Mouse (Mus musculus): ENCODE data around the gene Vcl. TPM values are rescaled to one million over a fixed set of nuclear protein-coding genes. Genes with fewer than 3 reads are reported as not detected.

Gene Vcl
- polyA plus RNA-seq, 1 experiment from 2014 or later, result 51.1 TPM

DNA sequence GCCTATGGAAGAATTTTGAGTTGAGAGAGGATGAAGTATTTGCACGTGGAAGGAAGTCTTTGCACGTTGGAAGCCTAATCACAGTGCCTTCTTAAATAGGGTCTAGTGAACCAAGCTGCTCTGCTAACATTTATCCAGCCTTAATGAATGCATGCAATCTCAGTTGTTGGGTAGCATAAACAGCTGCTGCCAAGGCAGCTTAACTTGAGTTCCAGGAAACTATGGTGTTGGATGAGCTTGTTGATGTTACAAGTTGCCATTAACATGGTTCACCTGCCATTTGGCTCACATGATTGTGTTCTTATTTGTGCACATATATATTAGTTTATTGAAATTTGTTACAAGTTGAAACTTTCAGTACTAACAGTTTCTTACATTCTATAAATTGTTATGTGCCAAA, 29.8 kb downstream of the Vcl start:
- Histone ChIP-seq H3K27ac (no peak overlapping the region), H3K36me3 (0 out of 2 replicates have a peak, but pooled peaks cover 3% of the 10 kb centered on the region), H3K9ac (replicated peaks) (no peak overlapping the region), H3K27me3 (no peaks in the 10 kb centered on the region), H3K4me3 (replicated peaks) (no peak overlapping the region), H3K4me2 (no peak overlapping the region), H3K4me1 (replicated peaks) (0 out of 2 replicates have a peak, but pooled peaks cover 19% of the 10 kb centered on the region), H3K9me3 (no peaks in the 10 kb centered on the region)
- ATAC-seq (ENCODE audit: insufficient number of reproducible peaks, insufficient read depth, low FRiP score, low TSS enrichment, low read depth), result no peak
- 70% methylated on average over 2 of the region's 2 CpGs for WGBS

DNA sequence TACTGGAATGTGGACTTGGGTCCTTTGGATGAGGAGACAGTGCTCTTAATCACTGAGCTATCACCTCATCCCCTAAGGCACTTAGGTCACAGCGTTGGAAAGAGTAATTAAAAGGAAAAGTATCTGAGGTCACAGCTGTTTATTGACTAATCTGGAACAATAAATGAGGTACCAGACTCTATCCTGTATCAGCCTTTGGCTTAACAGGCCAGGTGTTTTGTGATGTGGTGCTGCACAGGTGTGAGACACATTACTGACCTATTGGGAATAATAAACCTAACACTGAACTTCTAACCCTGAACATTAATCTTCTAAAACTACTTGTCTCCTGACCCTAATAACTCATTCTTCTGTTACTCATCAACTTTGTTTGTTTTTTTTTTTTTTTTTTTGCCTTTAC, 33.3 kb downstream of the Vcl start:
- Histone ChIP-seq H3K27ac (no peak overlapping the region), H3K27me3 (no peaks in the 10 kb centered on the region), H3K4me1 (replicated peaks) (0 out of 2 replicates have a peak, but pooled peaks cover 3% of the 10 kb centered on the region), H3K36me3 (no peaks in the 10 kb centered on the region), H3K4me3 (replicated peaks) (no peak overlapping the region), H3K9me3 (no peaks in the 10 kb centered on the region), H3K9ac (replicated peaks) (no peak overlapping the region), H3K4me2 (no peak overlapping the region)
- no peak for ATAC-seq (ENCODE audit: insufficient number of reproducible peaks, insufficient read depth, low FRiP score, low TSS enrichment, low read depth)
- WGBS, result 26% methylated on average over 1 of the region's 1 CpGs

DNA sequence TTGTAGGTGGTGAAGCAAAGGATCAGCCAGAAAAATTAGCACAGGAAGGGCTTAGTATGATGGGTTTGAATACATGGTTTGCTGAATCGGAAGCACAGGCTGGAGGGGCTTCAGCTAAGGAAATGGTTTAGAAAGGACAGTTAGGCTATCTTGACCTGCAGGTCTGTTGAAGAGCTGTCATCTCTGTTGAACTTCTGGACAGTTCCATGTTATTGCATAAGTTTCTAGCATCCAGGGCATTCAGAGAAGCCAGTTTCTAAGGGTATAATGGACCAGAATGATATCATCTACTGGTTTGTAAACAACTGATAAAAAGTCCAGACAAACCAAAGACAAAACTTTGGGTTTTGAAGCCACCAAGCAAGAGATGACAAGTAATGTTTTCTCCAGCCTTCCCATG, 33.7 kb downstream of the Vcl start:
- ATAC-seq (ENCODE audit: insufficient number of reproducible peaks, insufficient read depth, low FRiP score, low TSS enrichment, low read depth), result no peak
- Histone ChIP-seq H3K4me3 (replicated peaks) (no peak overlapping the region), H3K27me3 (no peaks in the 10 kb centered on the region), H3K36me3 (no peaks in the 10 kb centered on the region), H3K4me2 (no peak overlapping the region), H3K9me3 (no peaks in the 10 kb centered on the region), H3K9ac (replicated peaks) (no peak overlapping the region), H3K4me1 (replicated peaks) (0 out of 2 replicates have a peak, but pooled peaks cover 3% of the 10 kb centered on the region), H3K27ac (no peak overlapping the region)
- 86% methylated on average over 1 of the region's 1 CpGs for WGBS

DNA sequence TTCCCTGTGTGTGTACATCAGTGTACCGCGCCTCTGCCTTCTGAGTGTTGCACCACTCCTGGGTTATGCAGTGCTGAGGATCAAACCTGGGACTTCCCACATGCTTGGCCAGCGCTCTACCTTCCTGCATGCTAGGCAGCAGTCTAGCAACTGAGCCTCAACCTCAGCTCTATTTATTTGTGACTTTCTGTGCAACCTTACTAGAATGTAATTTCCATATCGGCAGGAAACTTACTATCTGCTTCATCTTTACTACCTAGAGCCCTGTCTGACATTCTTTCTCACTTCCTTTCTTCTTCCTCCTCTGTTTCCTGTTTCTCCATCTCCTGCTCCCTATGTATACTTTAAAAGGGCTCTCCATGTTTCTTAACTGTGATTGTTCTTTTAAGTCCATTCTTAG, 34.7 kb downstream of the Vcl start:
- Histone ChIP-seq H3K36me3 (no peaks in the 10 kb centered on the region), H3K9ac (replicated peaks) (no peak overlapping the region), H3K4me1 (replicated peaks) (0 out of 2 replicates have a peak, but pooled peaks cover 3% of the 10 kb centered on the region), H3K4me2 (no peak overlapping the region), H3K4me3 (replicated peaks) (no peak overlapping the region), H3K9me3 (no peaks in the 10 kb centered on the region), H3K27ac (no peak overlapping the region), H3K27me3 (no peaks in the 10 kb centered on the region)
- ATAC-seq (ENCODE audit: insufficient number of reproducible peaks, insufficient read depth, low FRiP score, low TSS enrichment, low read depth), result no peak
- WGBS, result 89% methylated on average over 4 of the region's 4 CpGs

- Histone ChIP-seq H3K4me1 (replicated peaks) (0 out of 2 replicates have a peak, but pooled peaks cover 3% of the 10 kb centered on the region), H3K36me3 (no peaks in the 10 kb centered on the region), H3K27me3 (no peaks in the 10 kb centered on the region), H3K4me2 (no peak overlapping the region), H3K27ac (no peak overlapping the region), H3K9me3 (no peaks in the 10 kb centered on the region), H3K9ac (replicated peaks) (no peak overlapping the region), H3K4me3 (replicated peaks) (no peak overlapping the region)
- no peak for ATAC-seq (ENCODE audit: insufficient number of reproducible peaks, insufficient read depth, low FRiP score, low TSS enrichment, low read depth)
- 72% methylated on average over 2 of the region's 2 CpGs for WGBS
These were observed 35.1 kb downstream of the Vcl start for GRCm38 (mm10) chr14:20964285-20964684.

GRCm38 (mm10) chr14:20966959-20967670, 37.9 kb downstream of the Vcl start:
- 0 out of 2 replicates have a peak, but pooled peaks cover 3% of the 10 kb centered on the region for H3K4me1 ChIP-seq (replicated peaks)
- no peak overlapping the region for H3K4me2 ChIP-seq
- ATAC-seq (ENCODE audit: insufficient number of reproducible peaks, insufficient read depth, low FRiP score, low TSS enrichment, low read depth), result no peak
- H3K36me3 ChIP-seq, result 0 out of 2 replicates have a peak, but pooled peaks cover 3% of the 10 kb centered on the region
- H3K27me3 ChIP-seq, result no peaks in the 10 kb centered on the region
- no peaks in the 10 kb centered on the region for H3K9me3 ChIP-seq
- WGBS, result 96% methylated on average over 3 of the region's 3 CpGs
- H3K4me3 ChIP-seq (replicated peaks), result no peak overlapping the region
- no peak overlapping the region for H3K9ac ChIP-seq (replicated peaks)
- no peak overlapping the region for H3K27ac ChIP-seq

- H3K4me3 ChIP-seq (replicated peaks), result no peak overlapping the region
- 0 out of 2 replicates have a peak, but pooled peaks cover 3% of the 10 kb centered on the region for H3K36me3 ChIP-seq
- no peak overlapping the region for H3K27ac ChIP-seq
- no peak for ATAC-seq (ENCODE audit: insufficient number of reproducible peaks, insufficient read depth, low FRiP score, low TSS enrichment, low read depth)
- H3K27me3 ChIP-seq, result no peaks in the 10 kb centered on the region
- no peaks in the 10 kb centered on the region for H3K9me3 ChIP-seq
- H3K9ac ChIP-seq (replicated peaks), result no peak overlapping the region
- no peak overlapping the region for H3K4me2 ChIP-seq
- H3K4me1 ChIP-seq (replicated peaks), result no peaks in the 10 kb centered on the region
- 94% methylated on average over 1 of the region's 1 CpGs for WGBS
These were observed 39.9 kb downstream of the Vcl start for GRCm38 (mm10) chr14:20969066-20969465.

DNA sequence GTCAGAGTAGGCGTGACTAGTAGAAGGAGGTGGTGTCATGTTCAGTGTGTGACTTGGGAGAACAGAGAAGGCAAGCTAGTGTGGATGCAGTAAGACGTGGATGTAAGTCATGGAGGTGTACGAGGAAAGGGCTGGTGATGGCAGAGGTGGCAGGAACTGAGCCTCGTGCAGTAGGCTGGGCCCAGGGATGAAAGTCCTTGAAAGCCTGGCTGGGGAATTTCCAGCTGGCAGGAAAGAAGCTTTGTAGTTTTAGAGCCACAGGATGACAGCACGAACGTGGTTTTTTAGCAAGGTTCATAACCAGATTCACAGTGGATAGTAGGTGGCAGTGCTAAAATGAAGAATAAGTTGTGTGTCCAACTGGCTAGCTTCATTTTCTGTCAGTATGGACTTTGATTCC, 41.2 kb downstream of the Vcl start:
- Histone ChIP-seq H3K4me2 (no peak overlapping the region), H3K27ac (no peak overlapping the region), H3K4me3 (replicated peaks) (no peak overlapping the region), H3K9ac (replicated peaks) (no peak overlapping the region), H3K9me3 (no peaks in the 10 kb centered on the region), H3K36me3 (0 out of 2 replicates have a peak, but pooled peaks cover 3% of the 10 kb centered on the region), H3K27me3 (no peaks in the 10 kb centered on the region), H3K4me1 (replicated peaks) (no peaks in the 10 kb centered on the region)
- 61% methylated on average over 6 of the region's 6 CpGs for WGBS
- ATAC-seq (ENCODE audit: insufficient number of reproducible peaks, insufficient read depth, low FRiP score, low TSS enrichment, low read depth), result no peak

DNA sequence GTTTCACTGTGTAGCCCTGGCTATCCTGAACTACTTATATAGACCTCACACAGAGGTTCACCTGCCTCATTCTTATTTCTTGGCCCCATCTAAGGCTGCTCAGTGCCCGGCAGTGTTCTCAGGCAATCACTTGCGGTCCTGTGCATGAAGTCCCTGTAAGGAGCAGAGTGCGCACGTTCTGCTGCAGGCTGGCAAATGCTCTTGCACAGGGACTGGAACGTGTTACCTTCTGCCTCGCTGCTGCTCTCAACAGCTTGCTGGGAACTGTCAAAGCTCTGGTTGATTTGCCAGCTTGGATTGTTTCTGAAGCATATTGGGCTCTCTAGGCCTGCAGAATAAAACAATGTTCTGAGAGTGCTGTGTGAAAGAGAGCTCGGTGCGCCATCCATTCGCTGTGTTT, 41.7 kb downstream of the Vcl start:
- Histone ChIP-seq H3K4me2 (no peak overlapping the region), H3K9ac (replicated peaks) (no peak overlapping the region), H3K27me3 (no peaks in the 10 kb centered on the region), H3K27ac (no peak overlapping the region), H3K4me3 (replicated peaks) (no peak overlapping the region), H3K36me3 (0 out of 2 replicates have a peak, but pooled peaks cover 3% of the 10 kb centered on the region), H3K9me3 (no peaks in the 10 kb centered on the region), H3K4me1 (replicated peaks) (no peaks in the 10 kb centered on the region)
- ATAC-seq (ENCODE audit: insufficient number of reproducible peaks, insufficient read depth, low FRiP score, low TSS enrichment, low read depth), result no peak
- 85% methylated on average over 9 of the region's 9 CpGs for WGBS

DNA sequence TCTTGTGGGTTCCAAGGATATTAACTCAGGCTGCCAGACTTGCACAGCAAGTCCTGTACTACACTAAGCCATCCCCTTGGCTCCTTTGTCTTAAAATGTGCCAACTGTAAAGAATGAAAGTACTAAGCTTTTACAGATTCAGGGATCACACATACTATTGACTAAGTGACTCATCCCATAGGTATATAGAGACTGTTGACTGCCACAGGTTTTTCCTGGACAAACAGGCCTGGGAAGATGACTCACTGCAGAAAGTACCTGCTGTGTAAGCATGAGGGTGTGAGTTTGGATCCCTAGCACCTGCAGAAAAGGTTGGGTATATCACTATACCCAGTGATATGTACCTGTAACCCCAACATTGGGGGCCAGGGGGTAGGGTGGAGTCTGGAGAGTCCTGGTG, 44.6 kb downstream of the Vcl start:
- H3K27ac ChIP-seq, result no peak overlapping the region
- H3K9me3 ChIP-seq, result no peaks in the 10 kb centered on the region
- 0 out of 2 replicates have a peak, but pooled peaks cover 3% of the 10 kb centered on the region for H3K36me3 ChIP-seq
- H3K27me3 ChIP-seq, result no peaks in the 10 kb centered on the region
- no peak for ATAC-seq (ENCODE audit: insufficient number of reproducible peaks, insufficient read depth, low FRiP score, low TSS enrichment, low read depth)
- no peak overlapping the region for H3K4me2 ChIP-seq
- no peak overlapping the region for H3K4me3 ChIP-seq (replicated peaks)
- no peak overlapping the region for H3K9ac ChIP-seq (replicated peaks)
- no peaks in the 10 kb centered on the region for H3K4me1 ChIP-seq (replicated peaks)

- 93% methylated on average over 1 of the region's 1 CpGs for WGBS
- Histone ChIP-seq H3K4me1 (replicated peaks) (no peaks in the 10 kb centered on the region), H3K27me3 (no peaks in the 10 kb centered on the region), H3K4me3 (replicated peaks) (no peak overlapping the region), H3K27ac (no peak overlapping the region), H3K9me3 (no peaks in the 10 kb centered on the region), H3K4me2 (no peak overlapping the region), H3K9ac (replicated peaks) (no peak overlapping the region), H3K36me3 (no peaks in the 10 kb centered on the region)
- ATAC-seq (ENCODE audit: insufficient number of reproducible peaks, insufficient read depth, low FRiP score, low TSS enrichment, low read depth), result no peak
These were observed 47.5 kb downstream of the Vcl start for GRCm38 (mm10) chr14:20976741-20977140.

- Histone ChIP-seq H3K9me3 (no peaks in the 10 kb centered on the region), H3K4me2 (no peak overlapping the region), H3K9ac (replicated peaks) (no peak overlapping the region), H3K4me1 (replicated peaks) (no peaks in the 10 kb centered on the region), H3K27ac (no peak overlapping the region), H3K36me3 (peaks cover 5% of the 10 kb centered on the region; the same call in 1 of the 2 replicates), H3K27me3 (no peaks in the 10 kb centered on the region), H3K4me3 (replicated peaks) (no peak overlapping the region)
- ATAC-seq (ENCODE audit: insufficient number of reproducible peaks, insufficient read depth, low FRiP score, low TSS enrichment, low read depth), result no peak
- WGBS, result 81% methylated on average over 2 of the region's 2 CpGs
These were observed 48.5 kb downstream of the Vcl start for GRCm38 (mm10) chr14:20977726-20978125.

All from limb, embryonic 12.5 days (tissue).